Mouse (Mus musculus) testis, adult 2 months (tissue): ENCODE measurements around the gene Vmn1r40. TPM values are rescaled to one million over a fixed set of nuclear protein-coding genes. Genes with fewer than 3 reads are reported as not detected.

ENCODE experiments used
- H3K27ac ChIP-seq: fragments of 200-500 bp; 2 replicates; pipeline ENCODE4 v1.5.1; 2012; ENCODE audit warnings: low read depth, low read length; ENCODE audit not compliant: control insufficient read depth, insufficient read depth
- H3K27me3 ChIP-seq: fragments of 200-500 bp; 2 replicates; pipeline ENCODE4 v1.6.1; 2012; ENCODE audit warnings: mild to moderate bottlenecking, low read length, moderate library complexity; ENCODE audit not compliant: control insufficient read depth, insufficient read depth
- H3K36me3 ChIP-seq: fragments of 200-500 bp; 2 replicates; pipeline ENCODE4 v1.6.1; 2012; ENCODE audit warnings: mild to moderate bottlenecking, low read length; ENCODE audit not compliant: control insufficient read depth, insufficient read depth
- H3K4me1 ChIP-seq: fragments of 200-500 bp; 2 replicates; pipeline ENCODE4 v1.6.1; 2012; ENCODE audit warnings: low read length; ENCODE audit not compliant: control insufficient read depth, insufficient read depth
- H3K4me3 ChIP-seq: fragments of 200-500 bp; 2 replicates; pipeline ENCODE4 v1.5.1; 2012; ENCODE audit warnings: low read depth, mild to moderate bottlenecking, low read length, moderate library complexity, mixed read lengths; ENCODE audit not compliant: control insufficient read depth
- CTCF ChIP-seq: fragments of 200-500 bp; IDR thresholded peaks from 2 replicates; pipeline ENCODE4 v1.5.1; 2012; ENCODE audit warnings: low read depth, mild to moderate bottlenecking, inconsistent platforms, low read length, moderate library complexity; ENCODE audit not compliant: control insufficient read depth, insufficient read depth, insufficient replicate concordance
- POLR2A ChIP-seq: fragments of 200-500 bp; IDR thresholded peaks from 2 replicates; pipeline ENCODE4 v1.6.1; 2012; ENCODE audit warnings: low read depth, mild to moderate bottlenecking, inconsistent platforms, low read length, moderate library complexity; ENCODE audit not compliant: control insufficient read depth
- polyA plus RNA-seq: library from polyadenylated mRNA; depleted of rRNA; stranded (reverse); fragments of >200 nt; gene quantifications from 2 replicates; pipeline ENCODE4 v1.2.3, GENCODE M21; 2012; rRNA removed

The Vmn1r40 gene
- polyA plus RNA-seq = 0.52 and 1.3 TPM in 2 replicates

GRCm38 (mm10) chr6:89707240-89707639 lies at the start of gene Vmn1r40:
Gene Vmn1r40, plus strand, starts transcription at chr6:89707540.
- Histone ChIP-seq H3K4me1 (no peaks in the 10 kb centered on the region; the same call in 1 of the 2 replicates), H3K27ac (no peak within 1 kb of the TSS), H3K36me3 (no peaks in the 10 kb centered on the region), H3K27me3 (no peaks in the 10 kb centered on the region), H3K4me3 (no peak within 1 kb of the TSS)
- TF ChIP-seq CTCF = no peak

GRCm38 (mm10) chr6:89658342-89658741 lies 49.0 kb upstream of the Vmn1r40 start:
- TF ChIP-seq CTCF = no peak
- TF ChIP-seq POLR2A = no peak
- Histone ChIP-seq H3K36me3 (peaks cover 2% of the 10 kb centered on the region; the same call in 1 of the 2 replicates), H3K27ac (no peak overlapping the region), H3K4me3 (no peak overlapping the region), H3K4me1 (no peaks in the 10 kb centered on the region), H3K27me3 (no peaks in the 10 kb centered on the region)

GRCm38 (mm10) chr6:89658931-89659330 lies 48.4 kb upstream of the Vmn1r40 start:
- peaks cover 2% of the 10 kb centered on the region; the same call in 1 of the 2 replicates for H3K36me3 ChIP-seq
- H3K4me1 ChIP-seq = no peaks in the 10 kb centered on the region
- H3K27ac ChIP-seq = no peak overlapping the region
- H3K27me3 ChIP-seq = no peaks in the 10 kb centered on the region
- no peak for TF ChIP-seq CTCF
- TF ChIP-seq POLR2A = no peak
- H3K4me3 ChIP-seq = no peak overlapping the region

DNA sequence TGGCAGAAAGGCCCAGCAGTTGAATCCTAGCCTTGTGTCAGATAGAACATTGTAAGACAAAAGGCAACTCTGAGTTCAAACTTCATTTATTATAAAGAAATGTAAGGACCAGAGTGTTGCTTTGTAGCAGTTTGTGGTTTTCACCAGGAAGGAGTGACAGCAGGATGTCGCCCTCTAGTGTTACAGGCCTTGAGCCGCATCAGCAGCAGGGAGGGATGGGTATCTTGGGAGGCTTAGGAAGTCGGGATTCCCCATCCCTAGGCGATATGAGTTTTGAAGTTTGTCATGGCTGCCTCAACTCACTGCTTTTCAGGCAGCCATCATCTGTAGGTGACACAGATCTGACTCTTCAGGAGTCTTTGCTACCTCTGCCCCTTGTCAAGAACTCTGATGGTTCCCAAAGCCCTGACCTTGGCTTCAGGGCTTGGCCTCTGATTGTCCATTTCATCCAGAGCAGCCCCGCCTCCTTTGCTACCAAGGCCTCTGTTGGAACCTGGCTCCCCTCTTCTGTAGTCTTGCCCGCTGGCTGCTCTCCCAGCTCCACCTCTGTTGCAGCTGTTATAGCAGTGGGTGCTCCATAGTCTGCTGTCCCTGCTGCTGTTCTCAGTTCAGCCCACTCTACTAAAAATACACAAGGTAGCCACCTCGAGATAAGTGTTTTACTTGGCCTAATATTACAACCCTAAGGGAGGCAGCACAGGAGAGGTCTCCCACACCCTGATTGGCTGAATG lies 47.5 kb upstream of the Vmn1r40 start:
- Histone ChIP-seq H3K36me3 (peaks cover 2% of the 10 kb centered on the region; the same call in 1 of the 2 replicates), H3K4me3 (no peak overlapping the region), H3K27me3 (no peaks in the 10 kb centered on the region), H3K27ac (no peak overlapping the region), H3K4me1 (no peaks in the 10 kb centered on the region)
- TF ChIP-seq POLR2A (no peak), CTCF (peak; percentile 61; the same call in 1 of the 2 replicates)

- Histone ChIP-seq H3K36me3 (peaks cover 2% of the 10 kb centered on the region; the same call in 1 of the 2 replicates), H3K4me1 (no peaks in the 10 kb centered on the region), H3K27ac (no peak overlapping the region), H3K27me3 (no peaks in the 10 kb centered on the region), H3K4me3 (no peak overlapping the region)
- TF ChIP-seq POLR2A = no peak
- TF ChIP-seq CTCF = no peak
These were observed 46.9 kb upstream of the Vmn1r40 start for GRCm38 (mm10) chr6:89660490-89660889.

- TF ChIP-seq CTCF (no peak), POLR2A (no peak)
- Histone ChIP-seq H3K4me3 (no peak overlapping the region), H3K4me1 (no peaks in the 10 kb centered on the region), H3K27me3 (no peaks in the 10 kb centered on the region), H3K27ac (no peak overlapping the region), H3K36me3 (peaks cover 1% of the 10 kb centered on the region; the same call in 1 of the 2 replicates)
These were observed 44.8 kb upstream of the Vmn1r40 start for GRCm38 (mm10) chr6:89662521-89662920.

DNA sequence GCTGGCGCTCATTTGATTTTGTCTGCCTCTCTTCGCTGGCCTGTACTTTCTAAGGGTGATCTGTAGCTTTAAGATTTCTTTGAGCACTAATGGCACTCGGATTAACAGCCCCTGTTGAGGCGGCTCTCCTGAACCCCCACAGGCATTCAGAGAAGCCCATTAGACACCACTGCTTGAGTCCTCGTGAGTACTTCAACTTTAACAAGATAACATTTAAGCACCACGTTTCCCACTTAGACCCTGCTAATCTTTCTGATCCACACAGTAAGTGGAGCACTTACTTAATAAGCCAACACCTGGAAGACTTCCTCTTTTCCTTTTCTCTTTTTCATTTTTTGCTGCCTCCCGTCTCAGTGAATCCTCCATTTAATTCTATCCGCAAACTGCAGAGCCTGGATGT lies 42.2 kb upstream of the Vmn1r40 start:
- H3K27me3 ChIP-seq = no peaks in the 10 kb centered on the region
- no peak overlapping the region for H3K27ac ChIP-seq

GRCm38 (mm10) chr6:89665667-89666066 lies 41.7 kb upstream of the Vmn1r40 start:
- Histone ChIP-seq H3K36me3 (peaks cover 1% of the 10 kb centered on the region; the same call in 1 of the 2 replicates), H3K4me1 (no peaks in the 10 kb centered on the region), H3K4me3 (no peak overlapping the region), H3K27ac (no peak overlapping the region), H3K27me3 (no peaks in the 10 kb centered on the region)
- TF ChIP-seq CTCF = no peak
- no peak for TF ChIP-seq POLR2A

More for the DNA sequence above, 42.2 kb upstream of the Vmn1r40 start:
- Histone ChIP-seq H3K4me1 (no peaks in the 10 kb centered on the region), H3K4me3 (no peak overlapping the region), H3K36me3 (peaks cover 1% of the 10 kb centered on the region; the same call in 1 of the 2 replicates)
- TF ChIP-seq CTCF (no peak), POLR2A (no peak)
